Mouse (Mus musculus): Measurements from ENCODE around the gene Npc2.

DNA sequence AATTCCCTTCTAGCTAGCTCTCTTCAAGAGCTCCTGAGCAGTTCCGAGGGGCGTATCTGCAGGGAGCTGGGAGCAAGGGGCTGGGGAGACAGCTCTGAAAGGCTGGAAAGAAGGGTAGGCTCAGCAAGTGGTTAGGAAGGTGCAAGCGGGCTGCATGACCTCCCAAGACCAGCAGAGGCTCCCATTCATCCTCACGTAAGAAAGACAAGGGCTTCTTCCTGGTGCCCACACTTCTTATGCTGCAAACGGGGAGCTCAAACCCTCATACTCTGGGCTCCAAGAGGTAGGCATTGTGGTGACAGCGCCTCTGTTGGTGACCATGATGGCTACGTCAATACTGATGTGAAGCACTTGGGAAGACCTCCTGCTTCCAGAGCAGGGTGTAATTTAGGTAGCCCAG is 40.8 kb upstream of the Npc2 start:
- no peak for TF ChIP-seq CTCF (IDR thresholded peaks at IDR 0.05; ENCODE audit: extremely low read depth, insufficient read length, insufficient replicate concordance, low read depth, low read length)
- TF ChIP-seq POLR2A (IDR thresholded peaks at IDR 0.05; ENCODE audit: low read depth, low read length) = no peak

Measured in small intestine, adult 2 months (tissue).